Mouse (Mus musculus) liver, postnatal 0 days (tissue): ENCODE measurements at regions not wholly inside any gene's neighbourhood (a gene's known extent, or its start where the extent isn't known, plus 50 kb on each side); places are given as distances from the start of the nearest gene placed in this dataset.
A peak's percentile ranks its signal among the peaks of the same experiment; 100 is the strongest.
"Not testable (repeated sequence)": the region's sequence is repeated elsewhere in the genome, so short reads cannot be mapped to it uniquely, and the experiment has no call there.

Source experiments
- ATAC-seq: fragments of 200-750 bp; cut with Nextera tagmentation; 2 replicates; pipeline ENCODE4 v1.8.0; 2017; ENCODE audit warnings: mild to moderate bottlenecking, moderate library complexity
- DNase-seq: peaks from one replicate; pipeline ENCODE4 v3.0.0-alpha.2; 2016
- H3K27ac ChIP-seq: fragments of 300-500 bp; sonication (generic); 2 replicates; pipeline ENCODE4 v1.5.1; 2014; ENCODE audit warnings: antibody characterized with exemption, moderate library complexity, mild to moderate bottlenecking, low read depth
- H3K27me3 ChIP-seq: fragments of 300-500 bp; sonication (generic); 2 replicates; pipeline ENCODE4 v1.6.1; 2014; ENCODE audit warnings: low read length, control low read depth, mixed read lengths; ENCODE audit not compliant: insufficient read depth
- H3K36me3 ChIP-seq: fragments of 300-500 bp; sonication (generic); replicated peaks from 2 replicates; pipeline ENCODE4 v1.6.1; 2014; ENCODE audit warnings: mild to moderate bottlenecking, control low read depth, low read length, moderate library complexity, mixed read lengths; ENCODE audit not compliant: insufficient read depth
- H3K4me1 ChIP-seq: fragments of 300-500 bp; sonication (generic); 2 replicates; pipeline ENCODE4 v1.6.1; 2014; ENCODE audit warnings: antibody characterized with exemption, mild to moderate bottlenecking, control low read depth; ENCODE audit not compliant: insufficient read depth
- H3K4me2 ChIP-seq: fragments of 300-500 bp; sonication (generic); 2 replicates; pipeline ENCODE4 v1.6.1; 2014; ENCODE audit warnings: low read depth, mild to moderate bottlenecking, low read length, moderate library complexity, mixed read lengths
- H3K4me3 ChIP-seq: fragments of 300-500 bp; sonication (generic); 2 replicates; pipeline ENCODE4 v1.5.1; 2014; ENCODE audit warnings: low read depth, low read length
- H3K9ac ChIP-seq: fragments of 300-500 bp; sonication (generic); replicated peaks from 2 replicates; pipeline ENCODE4 v1.6.1; 2014; ENCODE audit warnings: mild to moderate bottlenecking, moderate library complexity
- H3K9me3 ChIP-seq: fragments of 300-500 bp; sonication (generic); 2 replicates; pipeline ENCODE4 v1.6.1; 2016; ENCODE audit warnings: mild to moderate bottlenecking, control low read depth, low read length, mixed read lengths
- CTCF ChIP-seq: sonication (generic); IDR thresholded peaks from 2 replicates; pipeline ENCODE4 v1.5.1; 2016; ENCODE audit warnings: antibody characterized with exemption, low read depth
- EP300 ChIP-seq: IDR thresholded peaks from 2 replicates; pipeline ENCODE4 v1.6.1; 2016; ENCODE audit warnings: antibody characterized with exemption, low read depth, mild to moderate bottlenecking
- WGBS: fragments of 180-500 bp; shearing (Covaris S2); extraction: QIAGEN DNeasy Blood & Tissue Kit; methylation state at CpG from one replicate; pipeline ENCODE4 v1.1.7; 2014; ENCODE audit not compliant: insufficient replicate concordance; 5-methylcytosine and 5-hydroxymethylcytosine counted together

- H3K27ac ChIP-seq, H3K9ac ChIP-seq, H3K9me3 ChIP-seq, H3K4me3 ChIP-seq, H3K36me3 ChIP-seq, H3K27me3 ChIP-seq, ATAC-seq, H3K4me2 ChIP-seq, DNase-seq, H3K4me1 ChIP-seq: not testable (repeated sequence)
- peak; percentile 36 for TF ChIP-seq CTCF
- WGBS, result 37% methylated on average over 3 of the region's 3 CpGs
Observed at GRCm38 (mm10) chr13:3216070-3216469, 321.8 kb upstream of the Gdi2 start.

GRCm38 (mm10) chr13:3221005-3221621, 316.8 kb upstream of the Gdi2 start:
- DNase-seq, H3K36me3 ChIP-seq, H3K4me3 ChIP-seq, H3K27me3 ChIP-seq, H3K9me3 ChIP-seq, H3K4me2 ChIP-seq, H3K9ac ChIP-seq, H3K27ac ChIP-seq, ATAC-seq, H3K4me1 ChIP-seq: not testable (repeated sequence)
- WGBS, result 68% methylated on average over 10 of the region's 10 CpGs

DNA sequence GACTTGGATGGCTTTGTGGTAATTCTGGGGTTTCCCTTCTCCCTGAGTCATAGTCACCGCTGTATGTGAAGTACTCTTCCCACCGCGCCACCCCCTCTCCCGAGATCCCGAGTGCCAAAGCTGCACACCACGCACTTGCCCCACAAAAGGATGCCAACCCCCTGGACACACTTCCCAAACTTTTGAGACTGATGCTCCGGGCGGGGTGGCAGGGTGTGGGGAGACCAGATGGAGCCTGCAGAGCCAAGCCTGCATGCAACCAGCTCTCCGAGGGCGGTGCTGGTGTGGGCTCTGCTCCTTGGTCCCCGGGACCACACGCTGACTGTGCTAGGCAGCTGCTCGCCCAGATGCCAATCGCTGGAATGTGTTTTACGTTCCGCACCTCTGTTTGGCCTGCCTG, 316.2 kb upstream of the Gdi2 start:
- TF ChIP-seq CTCF (no peak), EP300 (no peak)
- WGBS, result 72% methylated on average over 14 of the region's 16 CpGs
- DNase-seq (no peak), ATAC-seq (no peak)
- H3K4me2 ChIP-seq, result no peak overlapping the region
- H3K9me3 ChIP-seq, result no peaks in the 10 kb centered on the region
- H3K36me3 ChIP-seq, result no peaks in the 10 kb centered on the region
- no peaks in the 10 kb centered on the region for H3K27me3 ChIP-seq
- no peak overlapping the region for H3K27ac ChIP-seq
- H3K4me3 ChIP-seq, result no peak overlapping the region
- no peak overlapping the region for H3K9ac ChIP-seq
- H3K4me1 ChIP-seq, result no peaks in the 10 kb centered on the region

- Histone ChIP-seq H3K4me3 (no peak overlapping the region), H3K9ac (no peak overlapping the region), H3K4me1 (no peaks in the 10 kb centered on the region), H3K27ac (no peak overlapping the region), H3K36me3 (no peaks in the 10 kb centered on the region), H3K27me3 (no peaks in the 10 kb centered on the region), H3K9me3 (no peaks in the 10 kb centered on the region), H3K4me2 (no peak overlapping the region)
- WGBS, result 58% methylated on average over 1 of the region's 1 CpGs
- no peak for TF ChIP-seq EP300
- TF ChIP-seq CTCF, result no peak
- ATAC-seq (no peak), DNase-seq (no peak)
Observed at GRCm38 (mm10) chr13:3258379-3258778, 279.5 kb upstream of the Gdi2 start.

GRCm38 (mm10) chr13:3276130-3276529, 261.7 kb upstream of the Gdi2 start:
- not testable (repeated sequence) for H3K9me3 ChIP-seq, H3K27me3 ChIP-seq, H3K9ac ChIP-seq, H3K36me3 ChIP-seq, H3K27ac ChIP-seq, ATAC-seq, H3K4me2 ChIP-seq, H3K4me1 ChIP-seq, H3K4me3 ChIP-seq, DNase-seq
- 29% methylated on average over 1 of the region's 1 CpGs for WGBS
